Mouse (Mus musculus): ENCODE data around the gene Rbbp7.
"Not testable (repeated sequence)": the region's sequence is repeated elsewhere in the genome, so short reads cannot be mapped to it uniquely, and the experiment has no call there.

Gene Rbbp7

GRCm38 (mm10) chrX:162760115-162760942 lies at the start of gene Rbbp7:
Gene Rbbp7, plus strand, starts transcription at chrX:162760402.
- peak; percentile 85 for DNase-seq

- DNase-seq = peak; percentile 54
These were observed 42.4 kb upstream of the Rbbp7 start for GRCm38 (mm10) chrX:162717837-162718236.

- peak; percentile 58 for DNase-seq
These were observed 40.6 kb upstream of the Rbbp7 start for GRCm38 (mm10) chrX:162719615-162720014.

- DNase-seq = no peak
These were observed 32.8 kb upstream of the Rbbp7 start for GRCm38 (mm10) chrX:162727367-162727777.

- no peak for DNase-seq
These were observed 32.4 kb upstream of the Rbbp7 start for GRCm38 (mm10) chrX:162727795-162728194.

GRCm38 (mm10) chrX:162728228-162728627 lies 32.0 kb upstream of the Rbbp7 start:
- DNase-seq = no peak

- no peak for DNase-seq
These were observed 30.2 kb upstream of the Rbbp7 start for GRCm38 (mm10) chrX:162730031-162730430.

- peak; percentile 76 for DNase-seq
These were observed 24.9 kb upstream of the Rbbp7 start for GRCm38 (mm10) chrX:162734997-162735929.

- DNase-seq = peak; percentile 10
These were observed 24.0 kb upstream of the Rbbp7 start for GRCm38 (mm10) chrX:162736140-162736659.

GRCm38 (mm10) chrX:162748696-162749420 lies 11.3 kb upstream of the Rbbp7 start:
- DNase-seq = no peak

- no peak for DNase-seq
These were observed 7.8 kb upstream of the Rbbp7 start for GRCm38 (mm10) chrX:162752418-162752817.

- DNase-seq = no peak
These were observed 5.9 kb upstream of the Rbbp7 start for GRCm38 (mm10) chrX:162754314-162754713.

GRCm38 (mm10) chrX:162756058-162756457 lies 4.1 kb upstream of the Rbbp7 start:
- no peak for DNase-seq

- no peak for DNase-seq
These were observed 719 bp upstream of the Rbbp7 start for GRCm38 (mm10) chrX:162759251-162760114.

GRCm38 (mm10) chrX:162760958-162761515 lies 835 bp downstream of the Rbbp7 start:
- DNase-seq = peak; percentile 18

- no peak for DNase-seq
These were observed 1.7 kb downstream of the Rbbp7 start for GRCm38 (mm10) chrX:162761716-162762395.

- DNase-seq = no peak
These were observed 10.5 kb downstream of the Rbbp7 start for GRCm38 (mm10) chrX:162770726-162771125.

GRCm38 (mm10) chrX:162788372-162788771 lies 28.2 kb downstream of the Rbbp7 start:
- DNase-seq = no peak

- DNase-seq = not testable (repeated sequence)
These were observed 31.2 kb downstream of the Rbbp7 start for GRCm38 (mm10) chrX:162791392-162791791.

GRCm38 (mm10) chrX:162800371-162800770 lies 40.2 kb downstream of the Rbbp7 start:
- peak; percentile 58 for DNase-seq

- DNase-seq = no peak
These were observed 67.8 kb downstream of the Rbbp7 start for GRCm38 (mm10) chrX:162828016-162828415.
